Mouse (Mus musculus) erythroid progenitor cell, adult 5-6 weeks (primary cell): ENCODE data around the gene Selenom. TPM values are rescaled to one million over a fixed set of nuclear protein-coding genes. Genes with fewer than 3 reads are reported as not detected.

Experiments used
- ATAC-seq: replicated peaks from 2 replicates; pipeline ENCODE4 v1.8.0; 2016; ENCODE audit warnings: moderate number of reproducible peaks, mild to moderate bottlenecking, moderate TSS enrichment, inconsistent platforms; ENCODE audit not compliant: poor library complexity, low FRiP score, severe bottlenecking
- total RNA-seq, 2 experiments: library from RNA; stranded (forward) in 1 of 2; stranded (reverse) in 1 of 2; fragments of 150-400 nt in 1 of 2; fragments of 186-747, 209-891 nt in 1 of 2; gene quantifications; 2 replicates each; pipeline versions ENCODE4 v1.2.3 to v1.2.4; 2015 to 2017; ENCODE audit warnings: low replicate concordance in 2 of 2

Gene Selenom
- 1.8 TPM in 1 of 2 replicates, not detected in the other for total RNA-seq (2015; ENCODE audit: low replicate concordance)
- total RNA-seq (2017; ENCODE audit: low replicate concordance): 3.3 TPM in 1 of 2 replicates, not detected in the other

DNA sequence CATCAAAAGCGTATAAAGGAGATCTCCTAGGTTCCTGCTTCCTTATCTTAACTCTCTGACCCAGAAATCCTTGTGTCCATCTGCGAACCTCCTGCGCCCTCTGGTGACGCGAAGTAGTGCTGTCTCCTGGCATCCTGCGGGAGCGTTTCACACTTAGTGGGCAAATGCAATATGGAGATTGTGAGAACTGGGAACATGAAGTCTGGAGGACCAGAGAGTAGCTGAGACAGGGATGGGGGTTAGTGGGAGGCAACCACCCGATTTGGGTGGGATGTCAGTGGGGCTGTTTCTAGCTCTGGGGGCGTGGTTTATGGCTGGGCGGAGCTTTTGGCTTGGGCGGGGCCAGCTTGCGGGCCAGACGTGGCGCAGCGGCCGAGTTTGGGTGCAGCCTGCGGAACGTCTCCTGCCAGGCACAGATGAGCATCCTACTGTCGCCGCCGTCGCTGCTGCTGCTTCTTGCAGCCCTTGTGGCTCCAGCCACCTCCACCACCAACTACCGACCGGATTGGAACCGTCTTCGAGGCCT lies at the start of gene Selenom:
Gene Selenom, plus strand, starts transcription at position 156 of the 526 bp plus-strand sequence.
- peak; percentile 74 for ATAC-seq

DNA sequence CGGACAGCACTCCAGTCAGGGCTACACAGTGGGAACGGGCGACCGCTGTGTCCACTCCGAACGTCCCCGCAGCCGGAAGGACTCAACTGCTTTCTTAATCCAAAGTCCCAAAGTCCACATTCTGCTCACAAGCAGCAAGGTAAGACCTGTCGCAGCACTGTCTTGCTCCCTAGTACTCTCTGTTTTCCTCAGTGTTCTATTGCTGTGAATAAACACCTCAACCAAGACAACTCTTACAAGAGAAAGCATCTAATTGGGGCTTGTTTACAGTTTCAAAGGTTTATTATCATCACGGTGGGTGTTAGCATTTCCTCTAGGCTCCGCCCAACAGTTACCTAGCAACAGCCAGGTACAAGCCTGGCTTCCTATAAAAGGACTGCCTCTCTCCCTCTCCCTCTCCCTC lies 43.0 kb upstream of the Selenom start:
- ATAC-seq: no peak

DNA sequence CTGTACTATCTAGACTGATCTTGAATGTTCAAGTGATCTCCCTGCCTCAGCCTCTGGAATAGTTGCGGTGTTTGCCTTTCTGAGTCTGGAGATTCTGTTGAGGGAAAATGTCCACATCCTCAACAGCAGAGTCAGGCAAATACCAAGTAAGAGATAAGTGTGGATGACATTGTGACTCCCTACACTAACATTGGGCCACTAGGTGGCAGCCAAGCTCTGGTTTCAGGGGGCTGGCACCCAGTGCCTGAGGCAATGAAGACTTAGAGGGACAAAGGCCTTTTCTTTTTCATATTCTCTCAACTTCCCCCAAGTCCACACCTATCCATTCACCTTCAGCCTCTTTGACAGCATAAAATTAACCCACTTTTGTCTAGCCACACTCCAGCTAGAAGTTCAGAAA lies 42.0 kb upstream of the Selenom start:
- ATAC-seq: no peak; the same call in 1 of the 2 replicates

DNA sequence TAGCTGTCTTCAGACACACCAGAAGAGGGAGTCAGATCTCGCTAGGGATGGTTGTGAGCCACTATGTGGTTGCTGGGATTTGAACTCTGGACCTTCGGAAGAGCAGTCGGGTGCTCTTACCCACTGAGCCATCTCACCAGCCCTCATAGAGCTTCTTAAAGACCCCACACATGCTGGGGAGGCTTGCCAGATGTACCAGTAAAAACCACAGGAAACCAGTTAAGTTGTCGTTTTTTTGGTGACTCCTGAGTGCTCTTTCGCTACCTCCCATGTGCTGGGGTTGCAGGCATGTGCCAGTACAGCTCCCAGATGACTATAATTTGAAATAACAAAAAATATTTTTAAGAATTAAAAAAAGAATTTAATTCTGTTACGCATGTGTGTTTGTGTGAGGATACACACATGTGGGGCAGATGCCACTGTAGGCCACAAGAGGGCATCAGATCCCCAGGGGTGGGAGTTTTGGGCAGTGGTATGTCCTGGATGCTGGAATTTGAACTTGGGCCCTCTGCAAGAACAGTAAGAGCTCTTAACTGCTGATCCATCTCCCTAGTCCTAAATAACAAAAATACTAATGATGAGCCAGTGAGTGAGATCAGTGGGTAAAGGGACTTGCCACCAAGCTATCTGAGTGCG lies 39.9 kb upstream of the Selenom start:
- no peak for ATAC-seq

DNA sequence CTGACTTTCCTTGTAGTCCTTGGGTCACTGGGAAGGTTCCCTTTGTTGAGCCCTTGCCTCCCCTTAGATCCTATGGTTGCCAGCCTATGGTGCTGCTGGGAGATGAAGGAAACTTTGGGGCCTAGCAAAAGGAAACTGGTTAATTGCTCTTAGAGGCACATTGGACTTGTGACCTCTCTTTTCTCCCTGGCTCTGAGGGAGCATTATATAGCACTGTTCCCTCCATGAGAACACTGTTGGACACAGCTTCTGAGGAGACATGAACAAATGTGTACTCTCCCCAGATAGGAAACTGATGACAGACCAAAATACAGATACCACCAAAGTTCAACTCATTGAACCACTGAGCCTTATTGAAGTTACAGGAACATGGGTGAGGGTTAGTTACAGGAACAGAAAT lies 39.0 kb upstream of the Selenom start:
- ATAC-seq: no peak

DNA sequence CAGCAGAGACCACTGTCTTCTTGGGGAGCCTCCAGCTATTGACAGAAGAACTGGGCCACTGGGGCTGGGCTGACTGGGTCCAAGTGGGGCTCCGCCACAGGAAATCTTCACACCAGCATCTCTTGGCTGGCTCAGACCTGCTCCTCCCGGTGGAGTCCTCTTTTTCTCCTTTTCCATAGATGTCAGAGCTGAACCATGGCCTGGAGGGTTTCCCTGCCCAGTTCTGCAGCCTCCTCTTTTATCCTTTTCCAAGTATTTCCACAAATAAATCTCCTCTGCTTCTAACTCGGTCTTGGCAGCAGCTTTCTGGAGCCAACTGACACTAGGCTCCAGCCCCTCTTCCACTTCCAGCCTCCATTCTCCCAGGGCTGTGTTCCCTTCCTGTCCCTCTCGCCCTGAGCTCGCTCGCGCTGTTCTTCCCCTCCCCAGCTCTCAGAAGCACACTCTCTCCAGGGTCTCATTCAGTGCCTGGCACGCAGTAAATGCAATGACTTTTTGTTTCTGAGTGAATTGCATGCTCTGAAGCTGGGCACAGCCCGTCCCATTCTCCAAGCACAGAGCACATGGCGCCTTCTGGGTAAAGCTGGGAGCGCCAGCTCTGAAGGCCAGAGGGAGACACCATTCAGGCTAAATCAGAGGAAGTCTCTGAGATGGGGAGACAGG lies 30.4 kb upstream of the Selenom start:
- ATAC-seq: no peak

DNA sequence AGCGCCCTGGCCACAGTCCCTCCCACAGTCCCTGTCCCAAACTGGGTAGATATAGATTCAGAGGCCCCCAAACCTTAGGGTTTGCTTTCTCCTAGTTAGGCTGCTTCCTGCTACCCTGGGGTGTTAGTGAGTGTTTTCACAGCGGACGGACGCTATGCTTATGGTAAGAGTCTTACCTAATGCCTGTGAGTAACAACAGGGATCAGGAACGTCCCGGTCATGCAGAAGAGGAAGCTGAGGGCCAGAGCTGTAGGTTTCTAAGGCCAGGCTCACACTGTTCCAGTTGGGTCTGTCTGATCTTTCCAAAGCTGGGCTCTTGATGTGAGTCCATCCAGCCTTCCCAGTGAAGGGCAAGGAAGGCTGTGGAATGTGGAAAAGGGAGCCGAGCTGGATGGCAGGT lies 28.1 kb upstream of the Selenom start:
- no peak for ATAC-seq

DNA sequence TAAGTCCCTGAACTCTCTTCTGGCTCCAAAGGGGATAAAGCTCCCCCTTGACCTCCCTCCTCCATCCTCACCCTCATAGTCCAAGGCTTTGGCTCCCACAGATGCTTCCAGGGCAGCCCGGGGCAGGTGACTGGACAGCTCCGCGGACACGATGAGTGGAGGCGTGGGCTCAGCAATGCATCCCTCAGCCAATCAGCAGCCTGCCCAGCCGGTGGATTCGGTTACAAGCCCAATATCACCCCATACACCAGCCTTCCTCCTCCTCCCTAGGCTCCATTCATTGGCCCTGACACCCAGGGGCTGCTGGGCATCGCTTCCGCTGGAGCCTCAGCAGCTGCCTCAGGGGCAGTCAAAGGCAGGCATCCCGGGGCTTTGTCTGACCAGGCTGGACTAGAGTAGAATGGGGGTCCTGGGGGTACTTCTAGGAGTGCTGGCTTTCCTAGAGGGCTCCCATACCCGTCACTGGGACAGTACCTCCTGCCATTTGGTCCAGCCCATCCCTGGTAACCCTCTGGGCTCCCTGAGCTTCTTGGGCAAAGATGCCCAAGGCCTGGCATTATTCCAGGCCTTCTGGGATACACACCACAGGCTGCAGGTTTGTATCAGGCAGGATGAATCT lies 26.4 kb upstream of the Selenom start, which contains the start of gene Pla2g3:
Gene Pla2g3, plus strand, starts transcription at position 333 of the 619 bp plus-strand sequence.
- ATAC-seq: no peak

DNA sequence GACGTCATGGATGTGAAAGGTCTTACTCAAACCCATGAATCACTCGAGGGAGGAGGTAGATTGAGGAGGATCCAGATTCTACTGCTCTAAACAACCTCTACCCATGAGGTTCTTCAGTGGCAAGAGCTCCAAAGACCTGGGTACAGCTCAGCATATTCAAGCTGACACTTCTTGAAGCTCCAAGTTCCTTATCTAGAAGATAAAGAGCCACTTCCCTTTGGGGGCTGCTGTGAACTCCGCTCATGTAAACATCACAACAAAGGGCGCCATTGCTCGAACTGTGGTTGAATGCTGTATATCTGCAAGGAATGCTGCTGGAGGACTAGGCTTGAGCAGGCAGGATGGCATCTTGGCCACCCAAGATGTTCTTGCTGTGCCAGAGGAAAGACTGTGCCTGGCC lies 25.4 kb upstream of the Selenom start:
- ATAC-seq: no peak

DNA sequence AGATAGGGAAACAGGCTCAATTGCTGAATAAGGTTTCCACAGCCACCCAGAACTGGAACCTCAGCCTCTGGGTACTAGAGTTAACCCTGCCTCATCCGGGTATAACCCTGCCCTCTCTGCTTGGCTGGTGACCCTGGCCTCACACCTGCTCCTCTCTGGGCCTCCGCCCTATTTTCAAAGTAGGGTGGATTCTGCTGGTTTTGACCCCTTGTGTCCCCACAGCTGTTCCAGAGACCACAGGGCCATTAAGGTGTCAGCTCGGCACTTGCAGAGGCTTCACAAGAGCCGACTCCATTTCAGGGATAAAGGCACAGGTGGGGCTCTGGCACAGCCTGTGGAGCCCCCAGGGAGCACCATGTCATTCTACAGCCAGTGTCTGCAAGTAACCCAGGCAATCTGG lies 21.7 kb upstream of the Selenom start:
- ATAC-seq: no peak

DNA sequence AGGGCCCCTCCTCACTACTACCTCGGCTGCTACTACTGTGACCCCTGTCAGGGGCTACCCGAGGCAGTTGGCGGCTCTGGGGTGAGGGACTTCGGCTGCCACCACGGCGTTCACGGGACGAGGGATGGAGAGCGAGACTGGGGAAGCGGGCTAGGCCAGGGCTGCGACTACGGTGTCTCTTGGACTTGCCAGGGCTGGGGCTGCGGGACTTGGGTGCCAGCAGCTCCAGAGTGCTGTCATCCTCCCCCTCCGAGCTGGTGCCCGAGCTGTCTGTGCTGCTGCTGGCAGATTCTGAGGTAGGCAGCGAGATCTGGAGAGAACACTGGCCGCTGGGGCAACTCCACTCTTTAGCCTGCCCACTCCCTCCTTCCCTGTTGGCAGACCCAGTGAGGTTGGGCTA lies 19.6 kb upstream of the Selenom start:
- peak; percentile 60 for ATAC-seq

DNA sequence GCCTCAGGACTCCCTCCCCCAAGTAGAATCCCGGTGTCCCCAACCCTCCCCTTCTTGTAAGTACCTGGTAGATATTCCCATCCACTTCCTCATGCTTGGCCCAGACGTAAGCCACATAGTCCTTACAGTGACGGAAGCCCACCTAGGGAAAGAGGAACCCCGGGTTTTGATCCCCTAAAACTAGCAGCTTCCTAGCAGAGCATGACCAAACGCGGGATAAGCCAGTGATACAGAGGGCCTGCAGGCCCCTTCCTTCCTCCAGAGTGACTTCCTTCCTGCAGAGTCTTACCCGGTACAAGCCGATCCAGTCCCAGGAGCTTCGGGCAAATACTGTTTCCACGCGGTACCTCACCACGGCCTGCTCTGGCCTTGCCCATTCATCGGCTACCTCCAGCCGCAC lies 19.0 kb upstream of the Selenom start:
- ATAC-seq: no peak

DNA sequence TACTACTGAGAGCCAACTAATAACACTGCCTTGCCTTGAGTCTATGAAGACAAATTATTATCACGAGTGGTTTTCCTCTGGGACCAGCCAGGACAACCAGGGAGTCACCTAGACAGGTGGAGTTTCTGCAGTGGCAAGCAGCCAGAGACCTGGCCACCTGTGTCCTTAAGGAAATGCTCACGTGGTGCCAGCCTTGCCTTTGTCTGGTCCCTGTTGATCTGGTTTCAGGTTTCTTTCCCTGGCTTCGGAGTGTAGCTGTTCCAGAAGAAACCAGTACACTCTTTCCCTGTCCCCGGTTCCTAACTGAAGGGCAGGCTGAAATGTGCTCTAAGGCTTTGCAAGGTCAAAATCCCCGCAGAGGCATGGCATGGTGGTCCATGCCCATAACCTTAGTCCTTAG lies 17.7 kb upstream of the Selenom start:
- ATAC-seq: no peak

DNA sequence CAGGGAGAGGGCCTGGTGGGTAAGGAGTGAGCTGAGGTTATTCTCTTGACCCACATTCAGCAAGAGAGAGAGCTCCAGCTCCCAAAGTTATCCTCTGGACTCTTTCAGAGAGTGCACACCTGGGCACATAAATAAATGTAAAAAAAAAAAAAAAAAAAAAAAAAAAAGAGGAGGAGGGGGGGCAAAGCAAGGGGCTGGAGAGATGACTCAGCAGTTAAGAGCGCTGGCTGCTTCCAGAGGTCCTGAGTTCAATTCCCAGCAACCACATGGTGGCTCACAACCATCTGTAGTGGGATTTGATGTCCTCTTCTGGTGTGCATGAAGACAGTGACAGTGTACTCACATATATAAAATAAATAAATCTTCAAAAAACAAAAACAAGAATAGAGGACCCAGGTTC lies 17.2 kb upstream of the Selenom start:
- no peak for ATAC-seq

DNA sequence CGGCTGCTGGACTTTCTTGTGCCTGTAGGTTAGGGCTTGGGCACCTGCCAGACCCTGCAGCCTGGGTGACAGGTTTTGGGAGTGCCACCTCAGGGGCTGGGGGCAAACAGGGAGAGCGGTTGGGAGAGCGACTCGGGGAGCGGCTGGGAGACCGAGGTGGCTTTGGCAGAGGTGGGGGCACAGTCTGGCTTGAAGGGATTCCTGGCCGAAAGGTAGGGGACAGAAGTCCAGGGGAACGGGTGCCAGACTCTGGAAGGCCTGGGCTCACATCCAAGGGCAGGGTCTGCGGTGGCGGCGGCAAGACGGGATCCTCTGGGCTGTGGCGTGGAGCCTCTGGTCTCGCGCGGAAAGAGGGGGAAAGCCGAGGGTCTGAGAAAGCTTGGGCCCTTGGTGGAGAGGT lies 12.4 kb upstream of the Selenom start:
- ATAC-seq: no peak

DNA sequence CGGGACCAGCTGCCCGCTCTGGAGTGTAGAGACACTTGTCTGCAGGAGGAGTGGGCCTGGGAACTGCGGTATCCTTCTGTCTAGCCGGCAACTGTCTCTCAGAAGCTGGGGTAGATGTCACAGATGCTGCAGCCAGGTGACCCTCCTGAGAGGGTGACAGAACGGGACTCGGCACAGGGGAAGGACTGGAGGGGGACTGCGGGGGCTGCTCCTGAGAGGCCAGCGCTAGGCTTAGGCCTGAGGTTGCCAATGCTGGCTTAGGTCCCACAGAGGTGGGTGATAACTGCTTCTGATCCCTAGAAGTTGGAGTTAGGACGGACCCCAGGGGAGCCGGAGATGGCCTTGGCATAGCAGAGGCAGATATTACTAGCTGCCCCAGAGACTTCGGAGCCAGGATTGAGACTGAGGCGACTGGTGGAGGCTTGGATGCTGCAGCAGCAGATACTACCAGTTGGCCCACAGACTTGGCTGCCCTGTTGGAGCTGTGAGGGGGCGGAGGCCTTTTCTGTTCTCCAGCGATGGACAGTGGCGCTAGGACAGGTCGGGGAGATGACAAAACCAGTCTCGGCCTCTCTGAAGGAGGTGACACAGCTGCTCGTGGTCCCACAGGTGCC lies 11.9 kb upstream of the Selenom start:
- no peak for ATAC-seq

DNA sequence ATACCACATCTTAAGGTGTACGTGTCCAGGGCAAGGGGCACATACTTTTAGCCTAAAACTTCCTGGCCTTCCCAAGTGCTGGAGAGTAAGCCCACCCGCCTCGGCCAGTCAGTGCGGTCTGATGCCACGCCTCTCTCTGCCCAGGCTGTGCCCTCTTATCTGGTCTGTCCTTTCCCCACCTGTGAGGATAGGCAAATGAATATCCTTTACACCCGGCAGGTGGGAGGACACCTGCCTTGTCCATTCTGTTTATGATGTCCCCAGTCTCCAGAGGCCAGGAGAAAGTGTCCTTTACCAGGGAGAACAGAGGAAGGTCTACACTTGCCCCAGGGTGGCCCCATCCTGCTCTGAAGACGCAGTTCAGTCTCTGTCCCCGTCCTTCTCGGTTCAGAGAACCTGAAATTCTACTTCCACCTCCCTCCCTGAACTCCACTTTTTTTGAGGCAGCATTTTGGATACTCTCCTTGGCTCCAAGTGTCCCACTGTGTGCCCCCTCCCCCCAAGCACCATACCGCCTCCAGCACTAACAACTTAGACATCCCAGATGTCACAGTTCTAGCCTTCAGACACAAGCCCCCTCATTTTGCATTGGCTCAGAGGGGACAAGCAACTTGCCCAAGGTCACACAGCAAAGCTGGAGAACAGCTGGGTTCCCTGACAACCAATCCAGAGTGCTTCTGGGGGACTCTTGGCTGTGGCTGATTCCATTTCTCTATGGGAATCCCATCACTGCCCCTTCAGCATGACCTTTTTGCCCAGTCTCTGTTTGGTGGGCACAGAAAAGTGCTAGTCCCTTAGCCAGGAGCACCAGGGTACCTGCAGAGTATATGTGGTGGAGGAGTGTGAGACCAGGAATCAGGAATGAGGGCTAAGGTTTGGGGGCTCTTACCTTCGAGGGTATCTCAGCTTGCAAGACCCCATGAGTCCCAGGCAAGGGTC lies 10.5 kb upstream of the Selenom start:
- no peak for ATAC-seq

DNA sequence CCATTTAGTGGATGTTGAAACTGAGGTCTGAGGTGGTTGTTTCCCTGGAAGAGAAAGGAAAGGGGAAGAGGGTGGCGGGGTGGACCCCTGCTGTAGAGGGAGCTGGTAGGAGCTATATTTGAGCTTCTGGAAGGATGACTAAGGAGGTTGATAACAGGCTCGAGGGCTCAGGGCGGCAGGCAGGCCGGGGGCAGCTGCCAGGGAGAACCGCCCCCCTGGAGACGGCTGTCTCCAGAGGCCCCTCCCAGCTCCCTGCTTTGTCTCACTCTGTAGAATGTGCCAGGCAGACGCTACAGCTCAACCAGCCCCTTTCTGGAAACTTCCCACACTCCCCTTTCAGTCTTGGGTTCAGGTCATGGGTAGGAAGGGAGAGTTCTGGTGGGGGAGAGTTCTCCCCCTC lies 6.3 kb upstream of the Selenom start:
- ATAC-seq: no peak
